Mouse (Mus musculus) adrenal gland, postnatal 4 days (tissue): Measurements from ENCODE around the gene Prss41. TPM values are rescaled to one million over a fixed set of nuclear protein-coding genes. Genes with fewer than 3 reads are reported as not detected.
"Not testable (repeated sequence)": the region's sequence is repeated elsewhere in the genome, so short reads cannot be mapped to it uniquely, and the experiment has no call there.

Experiments used
- DNase-seq, 2 experiments: peaks; one replicate each; pipeline ENCODE4 v3.0.0; 2021 to 2022; ENCODE audit warnings: low spot score in 2 of 2, mixed read lengths in 2 of 2
- long read RNA-seq, 2 experiments: library from polyadenylated mRNA; stranded (forward); transcript quantifications; one replicate each; pipeline ENCODE4 v2.0.0; 2021
- total RNA-seq, 2 experiments: library from RNA; stranded (reverse); gene quantifications; 2 replicates each; pipeline ENCODE4 v1.2.3; 2021

The Prss41 gene
- 1 to 10 TPM; 1.6 to 1.9 TPM for total RNA-seq
- long read RNA-seq, experiment 1, partial matches to known transcripts, result 0 of 1 reads
- long read RNA-seq, experiment 1, other reads (novel, unspliced or antisense), result 1 of 1 reads
- long read RNA-seq, experiment 2, partial matches to known transcripts, result 1 of 2 reads
- long read RNA-seq, experiment 2, other reads (novel, unspliced or antisense), result 1 of 2 reads

DNA sequence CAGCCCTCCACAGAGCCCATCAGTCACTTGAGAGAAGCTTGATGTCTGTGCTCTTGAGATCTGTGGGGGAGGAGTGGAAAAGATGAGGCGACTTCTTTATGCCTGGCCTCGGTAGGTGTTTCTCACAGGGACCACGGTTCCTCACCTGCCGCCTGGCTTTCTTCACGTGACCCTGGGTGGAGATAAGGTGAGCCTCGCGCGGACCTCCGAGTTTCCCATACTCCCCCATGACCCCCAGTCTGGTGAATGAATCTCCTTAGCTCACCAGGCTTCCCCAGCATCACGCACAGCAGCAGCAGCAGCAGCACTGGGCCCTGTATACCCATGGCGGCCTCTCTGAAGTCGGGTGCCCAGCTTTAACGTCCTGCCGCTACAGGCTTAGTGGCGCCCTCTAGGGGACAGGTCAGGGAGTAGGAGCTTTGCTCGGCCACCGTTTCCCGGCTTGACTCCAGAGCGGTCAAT lies at the start of gene Prss41, which contains the start of gene Prss32:
Prss41 (minus strand) TSS at position 361 of the 462 bp plus-strand sequence.
Prss32 (plus strand) TSS at position 44 of the 462 bp plus-strand sequence.
- peak in 1 of 2 experiments; percentile 43 for DNase-seq

DNA sequence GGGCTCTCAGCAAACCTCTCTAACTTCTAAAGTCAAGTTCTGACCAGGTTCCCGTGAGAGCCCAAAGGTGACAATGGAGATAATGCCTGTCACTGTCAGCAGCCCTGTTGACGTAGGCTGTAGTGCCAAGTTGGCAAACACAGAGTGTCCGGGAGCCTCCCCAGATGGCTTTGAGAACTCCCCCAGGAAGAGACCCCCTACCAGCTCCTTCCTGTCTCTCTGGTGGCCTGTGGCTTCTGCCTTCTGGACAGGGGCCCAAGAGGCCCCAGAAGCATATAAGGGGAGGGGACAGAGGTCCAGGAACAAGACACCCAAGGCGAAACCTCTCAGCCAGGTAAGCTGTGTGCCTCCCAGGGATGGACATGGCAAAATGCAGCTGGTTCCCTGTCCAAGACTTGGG lies 36.6 kb upstream of the Prss41 start, which contains the start of the genes Dcpp1 and Dcpp2:
Dcpp1 (plus strand) TSS at position 301 of the 400 bp plus-strand sequence.
Dcpp2 (plus strand) TSS at position 305 of the 400 bp plus-strand sequence.
- DNase-seq, result not testable (repeated sequence)

DNA sequence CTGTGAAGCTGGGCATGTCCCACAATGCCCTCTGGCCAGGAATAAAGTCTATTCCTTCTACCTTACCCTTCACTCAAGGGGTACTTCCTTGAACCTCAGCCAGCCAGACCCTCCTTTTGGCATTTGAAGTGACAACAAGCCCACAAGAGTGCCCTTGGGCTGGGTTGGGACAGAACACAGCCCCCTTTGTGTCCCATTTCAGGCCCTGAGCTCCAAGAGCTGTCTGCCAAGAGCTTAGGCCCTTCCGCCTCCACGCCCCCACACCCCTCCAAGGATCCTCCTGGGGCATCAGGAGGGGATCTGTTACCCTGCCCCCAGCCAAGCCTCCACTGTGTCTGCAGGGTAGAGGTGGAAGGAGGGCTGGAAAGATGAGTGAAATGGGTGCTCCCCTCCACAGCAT lies 33.2 kb upstream of the Prss41 start:
- DNase-seq, result no peak

DNA sequence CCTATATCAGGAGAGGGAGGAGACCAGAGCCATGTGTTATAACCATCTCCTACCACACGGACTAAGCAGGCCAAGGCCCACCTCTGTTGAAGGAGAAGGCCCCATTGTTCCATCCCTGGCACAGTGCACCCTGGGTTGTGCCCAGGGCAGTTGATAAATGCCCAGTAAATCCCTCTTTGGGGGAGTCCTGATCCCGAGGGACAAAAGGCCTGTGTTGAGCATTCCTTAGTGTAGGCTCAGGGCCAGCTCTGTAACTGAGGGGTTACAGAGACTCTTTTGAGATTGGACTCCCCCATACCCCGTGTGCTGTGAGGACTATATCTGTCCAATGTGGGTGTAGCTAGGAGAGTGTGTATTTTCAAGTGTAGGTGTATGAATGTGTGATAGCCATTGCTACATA lies 32.8 kb upstream of the Prss41 start:
- no peak for DNase-seq

DNA sequence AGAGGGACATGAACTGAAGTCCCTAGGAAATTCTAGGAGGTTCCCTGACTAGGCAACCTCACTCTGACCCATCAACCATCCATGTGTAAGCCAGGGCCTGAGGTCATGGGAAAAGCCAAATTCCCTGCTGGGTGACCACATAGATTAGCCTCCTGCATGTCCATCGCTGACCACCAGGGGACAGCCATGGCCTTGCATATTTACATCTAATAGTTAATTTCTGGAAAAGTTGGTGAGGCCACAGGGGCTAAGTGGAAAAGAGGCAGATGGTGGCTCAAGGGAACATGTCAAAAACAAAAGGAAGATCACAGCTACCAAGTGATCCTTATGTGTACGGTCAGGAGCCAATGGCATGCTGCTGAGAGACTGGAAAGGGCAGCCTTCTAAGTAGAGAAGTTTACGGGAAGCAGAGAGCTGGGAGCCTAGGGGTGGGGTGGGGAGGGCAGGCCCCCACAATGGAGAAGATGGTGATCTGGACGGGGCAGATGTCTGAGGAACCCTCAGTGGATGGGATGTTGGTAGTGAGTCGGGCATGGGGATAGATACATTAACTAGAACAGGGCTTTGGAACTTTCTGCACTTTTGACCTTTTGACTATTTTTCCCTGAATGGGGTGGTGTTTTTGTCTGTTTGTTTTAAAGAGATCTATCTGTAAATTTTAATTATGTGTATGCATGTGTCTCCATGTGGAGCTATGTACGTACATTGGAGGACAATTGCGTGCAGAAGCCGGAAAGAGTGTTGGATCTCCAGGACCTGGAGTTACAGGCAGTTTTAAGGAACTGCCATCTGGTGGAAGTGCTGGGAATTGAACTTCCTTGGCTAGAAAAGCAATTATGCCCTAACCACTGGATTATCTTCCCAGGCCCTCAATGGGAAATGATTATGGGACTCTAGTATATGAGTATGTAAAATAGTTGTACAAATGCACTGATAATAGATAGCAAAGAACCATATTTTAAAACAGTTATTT lies 30.2 kb upstream of the Prss41 start:
- DNase-seq, result no peak

DNA sequence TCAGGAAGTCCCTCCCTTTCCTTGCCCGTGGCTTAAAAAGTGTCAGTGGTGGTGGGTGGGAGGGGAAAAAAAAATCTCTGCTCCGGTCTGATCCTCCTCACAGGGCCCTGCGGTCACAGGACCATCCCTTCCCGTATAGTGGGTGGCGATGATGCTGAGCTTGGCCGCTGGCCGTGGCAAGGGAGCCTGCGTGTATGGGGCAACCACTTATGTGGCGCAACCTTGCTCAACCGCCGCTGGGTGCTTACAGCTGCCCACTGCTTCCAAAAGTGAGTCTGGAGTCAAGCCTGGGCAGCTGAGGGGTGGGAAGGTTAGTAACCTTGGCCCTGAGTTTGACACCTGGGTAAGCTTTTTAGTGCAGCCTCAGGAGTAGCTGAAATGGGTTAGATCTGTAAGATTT lies 24.5 kb upstream of the Prss41 start:
- no peak for DNase-seq

DNA sequence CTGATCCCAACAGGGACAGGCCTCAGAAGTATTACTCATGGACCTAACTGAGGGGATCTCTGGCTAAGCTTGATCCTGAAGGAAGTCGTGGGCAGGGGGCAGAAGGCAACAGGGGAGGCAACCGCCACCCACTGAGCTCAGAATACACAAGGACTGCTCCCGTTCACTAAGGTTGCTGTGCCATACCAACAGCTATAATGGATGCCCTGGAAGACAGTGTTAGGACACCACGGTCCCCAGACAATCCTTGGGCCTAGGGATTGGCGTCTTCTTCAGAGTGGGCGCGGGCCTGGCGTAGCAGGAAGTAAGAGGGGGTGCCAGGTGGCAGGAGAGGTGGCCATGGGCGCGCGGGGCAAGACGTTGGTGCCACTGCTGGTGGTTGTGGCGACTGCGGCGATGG lies 23.8 kb upstream of the Prss41 start, which contains the start of gene Prss21:
Prss21 (plus strand) TSS at position 301 of the 400 bp plus-strand sequence.
- no peak for DNase-seq

DNA sequence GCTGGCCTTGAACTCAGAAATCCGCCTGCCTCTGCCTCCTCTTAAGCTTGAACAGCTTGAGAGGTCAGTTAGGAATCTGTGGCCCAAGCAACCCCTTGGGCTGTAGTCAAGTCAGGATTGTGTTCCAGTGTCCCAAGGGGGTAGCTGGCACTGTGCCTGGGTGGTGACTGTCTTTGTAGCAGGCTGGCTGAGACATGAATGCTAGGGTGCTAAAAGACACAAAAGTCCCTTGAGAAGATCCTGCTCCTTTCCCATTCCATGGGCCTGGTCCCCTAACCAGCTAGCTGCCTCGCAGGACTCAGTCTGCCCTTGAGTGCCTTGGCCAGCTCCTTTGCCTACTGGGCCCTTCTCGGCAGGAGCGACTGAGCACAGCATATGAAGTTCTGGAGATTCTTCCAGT lies 19.0 kb upstream of the Prss41 start:
- no peak for DNase-seq

DNA sequence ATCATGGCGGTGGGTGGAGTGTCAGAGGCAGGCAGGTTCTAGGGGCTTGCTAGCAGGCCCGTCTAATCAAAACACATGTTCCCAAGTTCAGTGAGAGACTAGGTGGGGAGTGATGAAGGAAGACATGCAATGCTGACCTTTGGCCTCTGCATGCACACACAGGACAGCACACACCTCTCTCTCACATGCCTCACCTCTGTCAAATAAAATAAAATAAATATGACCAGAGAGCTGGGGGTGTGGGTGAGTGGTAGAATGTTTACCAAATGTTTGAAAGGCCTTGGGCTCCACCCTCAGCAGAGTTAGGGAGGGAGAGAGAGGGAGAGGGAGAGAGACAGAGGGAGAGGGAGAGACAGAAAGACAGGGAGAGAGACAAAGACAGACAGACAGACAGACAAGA lies 13.9 kb upstream of the Prss41 start:
- DNase-seq, result no peak

DNA sequence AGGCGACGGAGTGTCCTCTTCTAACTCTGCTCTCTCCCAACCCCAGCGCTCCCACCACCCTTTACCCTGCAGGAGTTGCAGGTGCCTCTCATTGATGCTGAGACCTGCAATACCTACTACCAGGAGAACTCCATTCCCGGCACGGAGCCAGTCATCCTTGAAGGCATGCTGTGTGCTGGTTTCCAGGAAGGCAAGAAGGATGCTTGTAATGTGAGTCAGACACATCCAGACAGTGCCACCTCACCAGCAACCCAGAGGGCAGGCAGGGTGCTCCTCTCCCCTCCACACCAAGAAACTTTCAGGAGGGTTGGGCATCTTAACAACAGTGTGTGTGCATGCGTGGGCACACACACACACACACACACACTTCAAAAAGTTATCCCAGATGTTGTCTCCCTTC lies 13.2 kb upstream of the Prss41 start:
- DNase-seq, result no peak

DNA sequence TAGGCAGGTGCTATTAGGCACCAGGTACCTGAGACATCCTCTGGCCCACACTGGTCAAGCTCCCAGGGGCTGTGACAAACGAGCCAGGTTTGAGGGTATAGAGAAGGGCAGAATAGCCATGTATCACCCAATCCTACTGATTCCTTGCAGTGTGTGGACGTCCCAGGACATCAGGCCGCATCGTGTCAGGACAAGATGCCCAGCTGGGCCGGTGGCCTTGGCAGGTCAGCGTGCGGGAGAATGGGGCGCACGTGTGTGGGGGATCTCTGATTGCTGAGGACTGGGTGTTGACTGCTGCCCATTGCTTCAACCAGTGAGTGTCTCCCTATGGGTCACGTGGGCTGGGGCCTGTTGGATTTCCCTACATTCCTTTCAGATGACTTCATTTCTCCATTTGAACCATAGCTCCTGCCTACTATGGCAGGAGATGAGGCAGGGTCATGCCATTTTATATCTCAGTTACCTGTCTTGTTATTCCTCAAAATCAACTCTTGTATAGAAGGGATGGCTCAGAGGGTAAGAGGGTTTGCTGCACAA lies 10.3 kb upstream of the Prss41 start:
- DNase-seq, result no peak

DNA sequence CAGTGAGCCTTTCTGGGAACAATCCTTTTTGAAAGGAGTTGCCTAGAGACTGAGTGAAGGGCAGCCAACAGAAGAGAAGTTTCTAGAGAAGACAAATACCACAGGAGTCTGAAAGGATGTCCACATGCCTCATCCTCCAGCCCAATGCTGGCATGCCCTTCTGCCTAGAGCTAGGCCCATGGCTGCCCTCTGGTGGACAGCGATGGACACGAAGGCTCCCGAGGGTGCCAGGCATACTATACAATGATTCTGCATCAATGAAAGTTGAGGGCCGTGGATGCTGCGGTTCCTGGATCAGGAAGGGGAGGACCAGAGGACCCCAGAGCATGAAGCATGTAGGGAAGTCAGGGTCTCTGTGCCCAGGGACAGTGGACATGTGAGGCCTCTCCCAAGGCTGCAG lies 9.3 kb upstream of the Prss41 start:
- DNase-seq, result peak in 1 of 2 experiments; percentile 26

DNA sequence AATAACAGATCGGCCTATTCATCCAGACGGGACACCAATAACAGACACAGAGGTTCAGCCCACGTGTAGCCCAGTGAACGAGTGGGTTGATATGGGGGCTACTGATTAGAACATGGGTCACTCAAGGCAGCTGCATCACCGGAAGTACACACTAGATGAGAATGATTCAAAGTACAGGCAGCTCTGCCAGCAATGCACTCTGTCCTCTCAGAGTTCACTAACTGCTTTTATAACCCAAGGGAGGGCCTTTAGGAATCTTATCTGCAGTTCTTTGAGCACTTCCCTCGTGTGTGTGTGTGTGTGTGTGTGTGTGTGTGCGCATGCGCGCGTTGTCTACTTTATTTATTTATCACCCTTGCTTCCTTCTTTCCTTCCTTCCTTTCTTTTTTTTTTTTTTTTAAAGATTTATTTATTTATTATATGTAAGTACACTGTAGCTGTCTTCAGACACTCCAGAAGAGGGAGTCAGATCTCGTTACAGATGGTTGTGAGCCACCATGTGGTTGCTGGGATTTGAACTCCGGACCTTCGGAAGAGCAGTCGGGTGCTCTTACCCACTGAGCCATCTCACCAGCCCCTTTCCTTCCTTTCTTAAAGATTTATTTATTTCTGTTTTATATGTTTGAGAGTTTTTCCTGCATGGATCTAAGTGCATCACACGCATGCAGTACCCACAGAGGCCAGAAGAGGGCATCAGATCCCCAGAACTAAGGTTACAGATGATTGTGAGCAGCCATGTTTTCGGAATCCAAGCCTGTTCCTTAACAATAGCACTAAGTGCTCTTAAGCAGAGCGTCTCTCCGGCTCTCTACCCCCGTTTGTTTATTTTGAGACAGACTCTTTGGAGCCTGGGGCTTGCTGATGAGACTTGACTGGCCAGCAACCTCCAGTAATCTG lies 7.1 kb upstream of the Prss41 start:
- peak; percentile 20 to 43 for DNase-seq

DNA sequence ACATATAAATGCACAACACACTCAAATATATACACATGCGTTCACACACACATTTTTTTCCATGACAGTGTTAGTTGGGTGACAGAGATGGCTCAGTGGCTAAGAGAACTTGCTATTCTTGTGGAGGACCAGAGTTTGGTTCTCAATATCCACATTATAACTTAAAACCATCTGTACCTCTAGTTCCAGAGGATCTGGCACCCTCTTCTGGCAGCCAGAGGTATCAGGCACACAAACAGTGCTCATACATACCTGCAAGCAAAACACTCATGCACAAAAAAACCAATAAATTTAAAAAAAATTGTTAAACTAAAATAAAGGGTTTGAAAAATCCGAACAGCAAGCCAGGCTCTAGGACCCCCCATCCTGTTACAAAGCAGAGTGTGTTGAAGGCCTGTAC lies 6.1 kb upstream of the Prss41 start:
- no peak for DNase-seq

DNA sequence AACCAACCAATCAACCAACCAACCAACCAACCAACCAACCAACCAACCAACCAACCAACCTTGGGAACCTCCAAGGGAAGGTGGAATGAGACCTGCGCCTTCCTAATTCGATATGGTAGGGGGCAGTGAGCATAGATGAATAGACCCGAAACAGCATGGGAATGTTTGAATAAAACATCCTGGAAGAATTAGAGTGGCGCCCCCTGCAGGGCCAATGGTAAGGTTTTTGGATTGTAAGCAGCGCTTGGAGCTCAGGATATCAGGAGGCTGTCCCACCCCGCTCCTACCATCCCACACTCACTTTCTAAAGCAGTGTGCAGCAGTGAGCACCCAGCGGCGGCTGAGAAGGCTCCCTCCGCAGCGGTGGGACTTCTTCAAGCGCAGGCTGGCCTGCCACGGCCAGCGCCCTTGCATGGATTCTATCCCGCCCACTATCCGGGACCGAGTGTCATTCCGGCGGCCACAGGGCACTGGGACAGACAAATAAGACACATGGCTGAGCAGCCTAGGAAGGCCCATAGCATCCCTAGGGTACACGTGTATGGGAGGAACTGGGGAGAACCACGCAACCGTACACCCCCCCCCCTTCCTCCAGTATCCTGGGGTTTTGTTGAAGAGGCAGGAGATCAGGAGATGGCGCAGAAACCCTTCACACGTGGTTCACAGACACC lies 696 bp downstream of the Prss41 start:
- no peak for DNase-seq

DNA sequence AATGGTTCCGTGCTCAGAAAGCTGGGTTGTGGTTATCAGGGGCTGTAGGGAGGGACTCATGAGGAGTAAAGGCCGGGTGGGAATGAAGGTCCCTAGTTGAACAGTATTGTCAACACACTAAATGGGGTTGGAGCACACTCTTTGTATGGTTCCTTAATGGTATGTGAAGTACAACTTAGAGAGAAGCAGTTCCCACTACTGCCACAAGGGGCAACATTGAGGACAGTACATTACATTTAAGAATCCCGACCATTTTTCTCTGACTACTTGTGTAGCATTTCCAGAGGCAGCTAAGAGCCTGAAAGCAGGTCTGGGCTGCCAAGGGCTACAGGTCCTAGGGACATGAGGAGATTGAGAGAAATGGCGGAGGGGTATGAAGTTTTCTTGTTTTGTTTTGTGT lies 2.8 kb downstream of the Prss41 start:
- no peak for DNase-seq

DNA sequence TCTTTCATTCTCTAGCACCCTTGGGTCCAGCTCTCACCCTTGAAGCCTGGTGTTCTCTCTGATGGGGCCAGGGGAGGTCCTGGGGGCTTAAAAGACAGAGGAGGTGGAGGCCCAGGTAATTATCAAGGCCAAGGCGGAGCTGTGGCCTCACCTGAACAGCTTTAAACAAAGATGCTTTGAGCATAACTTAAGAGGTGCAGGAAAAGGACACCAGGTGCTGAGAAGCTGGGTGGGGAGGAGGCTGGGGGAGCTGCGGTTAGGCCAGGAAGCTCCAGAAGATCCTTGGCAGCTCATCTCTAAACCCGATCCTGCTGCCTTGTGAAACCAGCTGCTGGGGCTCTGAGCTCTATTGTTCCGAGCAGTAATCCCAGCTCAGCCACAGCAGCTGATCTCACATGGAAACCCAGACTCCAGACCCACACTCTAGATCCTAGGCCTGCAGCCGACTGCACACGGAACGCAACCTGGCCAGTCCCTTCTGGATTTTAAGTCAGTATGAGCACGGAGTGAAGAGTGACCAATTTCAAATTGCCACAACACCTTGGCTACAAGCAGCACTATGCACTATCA lies 7.9 kb downstream of the Prss41 start, which contains the start of gene Prss33:
Prss33 (minus strand) TSS at position 51 of the 570 bp plus-strand sequence.
- DNase-seq, result no peak

DNA sequence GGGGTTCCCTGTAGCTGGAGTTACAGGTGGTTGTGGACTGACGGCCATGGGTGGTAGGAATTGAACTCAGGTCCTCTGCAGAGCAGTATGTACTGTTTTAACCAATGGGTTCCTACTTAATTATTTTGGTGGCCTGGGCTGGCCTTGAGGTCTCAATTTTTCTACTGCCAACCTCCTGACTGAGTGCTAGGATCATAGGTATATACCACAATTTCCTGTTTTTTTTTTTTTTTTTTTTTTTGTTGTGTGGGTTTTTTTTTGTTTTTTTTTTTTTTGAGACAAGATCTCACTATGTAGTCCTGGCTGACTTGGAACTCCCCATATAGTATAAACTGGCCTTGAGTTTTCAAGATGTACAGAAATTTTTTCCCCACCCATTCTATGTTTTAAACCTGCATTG lies 12.8 kb downstream of the Prss41 start:
- DNase-seq, result no peak

DNA sequence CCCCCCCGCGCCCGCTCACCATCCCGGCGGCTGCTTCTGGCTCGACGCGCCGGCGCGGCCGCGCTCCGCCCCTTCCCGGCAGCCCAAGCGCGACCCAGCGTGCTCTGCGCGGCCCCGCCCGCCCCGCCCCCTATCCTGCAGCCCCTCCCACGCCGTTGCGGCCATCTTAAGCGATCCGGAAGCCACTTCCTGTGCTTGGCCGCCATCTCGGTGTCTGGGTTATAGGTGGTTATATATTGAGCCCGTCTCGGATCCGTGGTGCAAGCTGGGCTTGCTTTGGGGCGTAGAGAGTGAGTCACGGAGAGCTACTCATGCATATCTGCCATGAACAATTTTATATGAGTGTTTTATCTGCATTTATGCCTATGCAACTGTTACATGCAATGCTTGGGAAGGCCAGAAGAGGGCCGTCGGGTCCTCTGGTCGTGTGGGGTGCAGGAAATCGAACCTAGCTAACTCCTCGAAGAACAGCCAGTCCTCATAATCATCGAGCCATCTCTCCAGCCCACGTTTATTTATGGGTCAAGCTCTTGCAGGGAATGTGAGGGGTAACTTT lies 14.8 kb downstream of the Prss41 start, which contains the start of gene Elob:
Elob (minus strand) TSS at position 73 of the 556 bp plus-strand sequence.
- peak in 1 of 2 experiments; percentile 80 for DNase-seq
